Mouse (Mus musculus) bone marrow macrophage, adult 2 months (primary cell): ENCODE measurements around the gene Vdr.

Experiments
- CTCF ChIP-seq: IDR thresholded peaks from 2 replicates; pipeline ENCODE4 v1.5.1; 2012; ENCODE audit warnings: low read depth, mild to moderate bottlenecking, low read length, moderate library complexity
- POLR2A ChIP-seq: IDR thresholded peaks from 2 replicates; pipeline ENCODE4 v1.6.1; 2012; ENCODE audit warnings: mild to moderate bottlenecking, low read depth, low read length, borderline replicate concordance

DNA sequence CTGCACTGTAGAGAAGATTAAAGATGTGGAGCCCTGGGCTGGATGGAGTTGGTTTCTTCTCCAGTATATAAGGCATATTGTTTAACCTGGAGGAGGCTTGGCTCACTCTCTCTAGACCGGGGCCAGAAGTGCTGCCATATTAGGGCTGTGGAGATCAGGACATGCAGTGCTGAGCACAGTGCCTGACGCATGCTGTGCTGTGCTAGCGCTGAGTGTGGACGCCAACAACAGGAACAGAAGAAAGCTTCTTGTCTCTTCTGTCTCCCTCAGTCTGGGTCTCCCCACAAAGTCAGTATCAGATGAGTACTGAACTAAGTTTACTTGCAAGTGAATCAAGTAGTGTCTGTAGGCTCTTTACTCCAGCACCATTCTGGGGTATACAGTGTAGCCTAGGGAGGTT is 71.0 kb downstream of the Vdr start:
- TF ChIP-seq POLR2A (no peak), CTCF (no peak)
